Mouse (Mus musculus) cerebellum, adult 18-20 months (tissue): ENCODE results near the gene Olfr874.
"Not testable (repeated sequence)": the region's sequence is repeated elsewhere in the genome, so short reads cannot be mapped to it uniquely, and the experiment has no call there.

Experiments
- DNase-seq, 2 experiments: peaks; one replicate each; pipeline ENCODE4 v3.0.0; 2021

The Olfr874 gene

DNA sequence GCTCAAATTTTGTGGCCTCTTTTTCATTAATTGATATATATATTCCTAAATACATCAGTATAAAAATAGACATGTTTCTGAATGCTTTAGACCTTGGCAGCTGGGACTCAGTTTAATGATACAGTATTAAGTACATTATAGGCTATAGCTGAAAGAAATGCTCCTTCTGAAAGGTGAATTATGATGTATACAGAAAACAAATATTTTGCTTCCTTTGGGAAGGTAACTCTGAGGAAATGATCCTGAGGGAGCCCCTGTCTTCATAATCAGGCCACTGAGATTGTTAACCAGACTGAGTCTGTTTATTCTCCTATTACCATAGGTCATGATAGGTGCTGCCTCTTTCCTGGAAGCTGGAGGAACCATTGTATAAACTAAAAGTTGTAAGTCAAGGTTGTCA lies at the start of gene Olfr874:
Gene Olfr874, plus strand, starts transcription at position 301 of the 400 bp plus-strand sequence.
- DNase-seq = no peak

DNA sequence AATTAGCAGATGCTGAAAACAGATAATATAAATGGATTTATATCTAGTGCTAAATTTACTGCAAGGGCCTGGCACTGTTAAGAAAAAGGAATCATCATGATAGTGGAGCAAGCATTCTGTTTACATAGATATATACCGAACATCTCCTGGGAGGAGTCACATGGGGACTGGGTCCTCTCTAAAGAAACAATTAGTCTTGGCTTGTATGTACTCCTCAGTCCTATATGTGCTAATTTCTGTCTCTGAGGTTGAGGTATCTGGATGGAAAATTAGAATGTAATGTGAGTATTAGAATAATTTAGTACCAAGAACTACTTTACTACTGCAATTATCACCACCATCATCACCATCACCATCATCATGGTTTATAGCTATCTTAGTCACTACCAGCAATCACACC lies 28.8 kb upstream of the Olfr874 start, which contains the start of gene Olfr160:
Gene Olfr160, minus strand, starts transcription at position 101 of the 400 bp plus-strand sequence.
- no peak for DNase-seq

DNA sequence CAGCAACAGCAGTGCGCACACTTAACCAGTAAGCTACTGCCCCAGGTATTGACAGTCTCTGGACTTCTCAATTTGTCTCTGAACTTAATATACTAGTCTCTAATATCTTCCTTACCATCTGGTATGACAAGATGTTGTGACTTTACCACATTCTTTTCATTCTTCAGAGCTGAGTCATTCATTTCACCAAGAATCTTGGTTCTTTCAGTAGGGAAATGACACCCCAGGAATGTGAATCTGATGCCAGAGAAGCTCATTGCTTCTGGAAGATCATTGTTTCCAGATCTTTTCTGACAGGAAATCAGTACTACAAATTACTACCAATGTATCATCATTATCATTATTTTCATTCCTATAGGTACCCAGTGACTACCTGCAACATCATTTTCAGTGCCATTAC lies 10.6 kb upstream of the Olfr874 start:
- DNase-seq = no peak

DNA sequence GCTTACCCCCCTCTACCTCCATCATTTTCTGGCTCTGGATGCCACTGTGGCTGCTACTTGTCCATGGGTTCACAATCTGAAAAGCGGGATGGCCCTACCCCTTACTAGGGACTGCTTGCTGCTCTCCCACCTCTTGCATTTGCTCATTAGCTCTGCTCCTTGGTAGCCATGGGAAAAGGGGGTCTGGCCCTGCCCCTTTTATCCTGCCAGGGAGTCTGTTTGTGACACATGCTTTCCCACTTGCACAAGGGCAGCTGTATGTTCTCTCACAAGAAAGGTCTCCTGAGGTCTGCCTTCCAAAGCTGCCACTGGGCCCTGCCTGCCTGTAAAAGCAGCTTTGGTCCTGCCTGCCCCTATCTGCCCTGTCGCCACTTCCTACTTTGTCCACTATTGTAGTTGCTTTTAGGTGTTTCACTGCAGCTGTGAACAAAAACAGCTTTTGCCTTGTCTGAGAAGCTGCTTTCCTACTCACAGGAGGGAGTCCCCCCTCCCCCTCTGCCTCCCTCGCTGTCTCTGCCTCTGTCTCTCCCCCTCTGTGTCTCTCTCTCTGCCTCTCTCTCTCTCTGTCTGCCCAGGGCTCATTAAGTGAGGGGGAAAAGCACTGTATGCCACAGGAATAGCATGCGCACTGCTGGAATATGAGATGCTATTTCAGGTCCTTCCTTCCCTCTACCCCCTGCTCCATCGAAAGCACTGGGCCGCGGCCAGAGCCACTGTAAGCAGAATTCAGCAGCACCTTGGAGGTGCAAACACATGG lies 5.6 kb downstream of the Olfr874 start:
- no peak for DNase-seq

GRCm38 (mm10) chr9:37751467-37751866 lies 6.6 kb downstream of the Olfr874 start:
- no peak for DNase-seq

GRCm38 (mm10) chr9:37752006-37752405 lies 7.1 kb downstream of the Olfr874 start:
- DNase-seq = no peak

- DNase-seq = no peak
These were observed 16.8 kb downstream of the Olfr874 start for GRCm38 (mm10) chr9:37761728-37762127.

- no peak for DNase-seq
These were observed 17.6 kb downstream of the Olfr874 start for GRCm38 (mm10) chr9:37762541-37762940.

DNA sequence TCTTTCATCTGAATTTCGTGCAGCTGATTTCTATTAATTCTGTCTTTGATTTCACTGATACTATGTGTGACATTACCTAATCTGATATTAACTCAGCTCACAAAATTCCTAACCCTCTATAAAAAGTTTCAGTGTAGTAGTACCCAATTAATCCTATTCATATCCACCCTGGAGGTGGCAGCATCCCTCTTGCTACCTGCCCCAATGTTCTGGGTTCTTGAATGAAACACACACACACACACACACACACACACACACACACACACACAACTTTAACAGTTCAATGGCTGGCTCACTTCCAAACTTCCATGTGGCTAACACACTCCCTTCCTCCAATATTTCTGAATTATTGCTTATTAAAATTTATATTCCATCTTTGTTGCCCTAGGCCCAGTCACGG lies 25.8 kb downstream of the Olfr874 start:
- DNase-seq = no peak

DNA sequence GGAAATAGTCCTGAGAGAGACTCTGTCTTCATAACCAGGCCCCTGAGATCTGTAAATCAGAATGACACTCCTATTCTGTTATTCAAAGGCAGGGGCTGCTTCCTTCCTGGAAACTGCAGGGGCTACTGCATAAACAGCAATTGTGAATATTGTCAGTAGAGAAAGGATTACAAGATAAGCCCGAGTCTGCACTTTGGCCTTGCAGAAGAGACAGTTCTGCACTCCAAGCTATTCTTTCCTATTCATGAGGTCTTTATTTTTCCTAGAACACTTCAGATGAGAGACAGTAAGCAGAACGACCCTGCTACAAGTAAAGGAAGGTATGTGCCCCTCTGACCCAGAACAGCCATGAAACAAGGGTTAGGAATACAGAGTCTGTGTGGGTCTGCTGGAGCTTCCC lies 26.9 kb downstream of the Olfr874 start, which contains the start of gene Olfr875:
Gene Olfr875, plus strand, starts transcription at position 99 of the 400 bp plus-strand sequence.
- no peak for DNase-seq

DNA sequence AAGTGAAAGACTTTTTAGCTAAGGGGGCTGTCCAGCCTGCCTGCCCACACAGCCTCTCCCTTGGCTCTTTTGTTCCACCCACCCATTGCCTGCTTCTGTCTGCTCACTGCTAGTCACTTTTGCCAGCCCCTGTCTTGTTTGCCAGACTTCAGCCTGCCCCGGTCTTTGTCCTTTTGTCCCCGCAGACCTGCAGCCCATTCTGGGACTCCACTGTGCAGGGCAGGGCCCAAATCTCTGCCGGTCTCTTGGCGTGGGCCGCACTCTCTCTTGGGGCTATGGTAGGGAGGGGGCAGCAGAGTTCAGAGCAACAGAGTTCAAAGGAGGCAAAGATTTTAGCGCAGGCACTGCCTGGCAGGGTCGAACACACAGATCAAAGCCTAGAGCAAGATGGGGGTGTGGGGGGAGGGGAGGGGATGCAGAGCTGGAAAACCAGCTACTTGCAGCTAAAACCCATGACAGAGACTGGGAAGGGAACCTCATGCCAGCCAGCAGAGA lies 37.9 kb downstream of the Olfr874 start:
- no peak for DNase-seq

- not testable (repeated sequence) for DNase-seq
These were observed 38.8 kb downstream of the Olfr874 start for GRCm38 (mm10) chr9:37783394-37784387.

DNA sequence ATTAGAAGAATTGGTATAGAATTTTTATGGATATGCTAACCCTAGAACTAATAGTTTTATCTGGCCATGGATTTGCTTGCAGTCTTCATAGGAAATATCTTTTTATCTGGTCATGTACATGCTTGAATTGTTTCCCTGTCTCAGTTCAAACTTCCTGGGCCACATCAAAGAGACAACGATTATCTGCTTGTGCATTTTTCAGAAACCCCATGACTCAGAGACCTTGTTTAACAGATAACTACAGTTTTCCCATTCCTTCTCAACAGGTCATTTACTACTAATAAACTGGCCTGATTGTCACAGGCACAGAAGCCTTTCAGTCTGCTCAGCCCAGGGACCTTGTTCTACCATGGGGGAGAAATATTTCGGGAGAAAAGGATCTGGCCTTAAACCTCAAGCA lies 41.5 kb downstream of the Olfr874 start:
- DNase-seq = no peak
